Mouse (Mus musculus) hindbrain, embryonic 15.5 days (tissue): ENCODE data around the gene Samd4b. TPM values are rescaled to one million over a fixed set of nuclear protein-coding genes. Genes with fewer than 3 reads are reported as not detected.
A peak's percentile ranks its signal among the peaks of the same experiment; 100 is the strongest.

Source experiments
- ATAC-seq: fragments of 200-750 bp; cut with Nextera tagmentation; 2 replicates; pipeline ENCODE4 v1.8.0; 2017; ENCODE audit warnings: low read depth, moderate number of reproducible peaks, moderate TSS enrichment; ENCODE audit not compliant: low FRiP score
- H3K27ac ChIP-seq: fragments of 300-500 bp; sonication (generic); replicated peaks from 2 replicates; pipeline ENCODE4 v1.5.1; 2015; ENCODE audit warnings: mild to moderate bottlenecking, inconsistent platforms
- H3K27me3 ChIP-seq: fragments of 300-500 bp; sonication (generic); 2 replicates; pipeline ENCODE4 v1.6.1; 2015; ENCODE audit warnings: control low read depth, inconsistent platforms
- H3K36me3 ChIP-seq: fragments of 300-500 bp; sonication (generic); 2 replicates; pipeline ENCODE4 v1.6.1; 2015; ENCODE audit warnings: control low read depth, inconsistent platforms
- H3K4me1 ChIP-seq: fragments of 300-500 bp; sonication (generic); replicated peaks from 2 replicates; pipeline ENCODE4 v1.6.1; 2015; ENCODE audit warnings: control low read depth, inconsistent platforms
- H3K4me2 ChIP-seq: fragments of 300-500 bp; sonication (generic); 2 replicates; pipeline ENCODE4 v1.6.1; 2015; ENCODE audit warnings: moderate library complexity, mild to moderate bottlenecking, inconsistent platforms
- H3K4me3 ChIP-seq: fragments of 300-500 bp; sonication (generic); 2 replicates; pipeline ENCODE4 v1.5.1; 2015; ENCODE audit warnings: mild to moderate bottlenecking, inconsistent platforms
- H3K9ac ChIP-seq: fragments of 300-500 bp; sonication (generic); 2 replicates; pipeline ENCODE4 v1.6.1; 2015; ENCODE audit warnings: inconsistent platforms
- H3K9me3 ChIP-seq: fragments of 300-500 bp; sonication (generic); 2 replicates; pipeline ENCODE4 v1.6.1; 2016; ENCODE audit warnings: control low read depth, inconsistent platforms
- WGBS: fragments of 180-500 bp; shearing (Covaris S2); methylation state at CpG from one replicate; pipeline ENCODE4 v1.1.7; 2015; 5-methylcytosine and 5-hydroxymethylcytosine counted together
- polyA plus RNA-seq: library from polyadenylated mRNA; unstranded; fragments of >200 nt; fragmentation: Nextera tagmentation; extraction: Ambion mirVana; gene quantifications from 2 replicates; pipeline ENCODE4 v1.2.1, GENCODE M21; 2015

The Samd4b gene
- polyA plus RNA-seq, 1 experiment from 2014 or later: 28.1 TPM

- peak overlapping the region; percentile 73 for H3K4me2 ChIP-seq
- no peaks in the 10 kb centered on the region for H3K9me3 ChIP-seq
- peak overlapping the region; percentile 44 for H3K4me3 ChIP-seq
- H3K36me3 ChIP-seq: no peaks in the 10 kb centered on the region
- ATAC-seq: no peak
- H3K27ac ChIP-seq: peak overlapping the region; percentile 86
- peaks cover 50% of the 10 kb centered on the region for H3K4me1 ChIP-seq
- 5% methylated on average over 30 of the region's 30 CpGs for WGBS
- H3K27me3 ChIP-seq: no peaks in the 10 kb centered on the region
- peak overlapping the region; percentile 56 for H3K9ac ChIP-seq
Measured at GRCm38 (mm10) chr7:28376011-28376771, 221.8 kb downstream of the Samd4b start.

- peak overlapping the region; percentile 56 for H3K9ac ChIP-seq
- H3K4me3 ChIP-seq: peak overlapping the region; percentile 44
- H3K4me1 ChIP-seq: peaks cover 54% of the 10 kb centered on the region
- no peaks in the 10 kb centered on the region for H3K9me3 ChIP-seq
- WGBS: under 1% methylated on average over 36 of the region's 36 CpGs
- peak overlapping the region; percentile 73 for H3K4me2 ChIP-seq
- H3K27ac ChIP-seq: peak overlapping the region; percentile 86
- no peaks in the 10 kb centered on the region for H3K36me3 ChIP-seq
- ATAC-seq: peak; percentile 10
- H3K27me3 ChIP-seq: no peaks in the 10 kb centered on the region
Measured at GRCm38 (mm10) chr7:28375176-28375921, 222.6 kb downstream of the Samd4b start.

- Histone ChIP-seq H3K4me2 (no peak overlapping the region), H3K27me3 (no peaks in the 10 kb centered on the region), H3K9me3 (no peaks in the 10 kb centered on the region), H3K27ac (peak overlapping the region; percentile 86; the same call in 1 of the 2 replicates), H3K4me3 (no peak overlapping the region), H3K4me1 (peaks cover 61% of the 10 kb centered on the region), H3K9ac (no peak overlapping the region), H3K36me3 (no peaks in the 10 kb centered on the region)
- WGBS: 81% methylated on average over 10 of the region's 10 CpGs
- no peak for ATAC-seq
Measured at GRCm38 (mm10) chr7:28374647-28375046, 223.3 kb downstream of the Samd4b start.

- Histone ChIP-seq H3K27ac (peak overlapping the region; percentile 92; the same call in 1 of the 2 replicates), H3K4me2 (no peak overlapping the region), H3K36me3 (no peaks in the 10 kb centered on the region), H3K9ac (no peak overlapping the region), H3K4me1 (peaks cover 56% of the 10 kb centered on the region), H3K27me3 (no peaks in the 10 kb centered on the region), H3K9me3 (no peaks in the 10 kb centered on the region), H3K4me3 (no peak overlapping the region)
- WGBS: 89% methylated on average over 7 of the region's 7 CpGs
- ATAC-seq: no peak
Measured at GRCm38 (mm10) chr7:28373891-28374495, 224.0 kb downstream of the Samd4b start.

GRCm38 (mm10) chr7:28373131-28373581, 224.8 kb downstream of the Samd4b start:
- Histone ChIP-seq H3K9ac (0 out of 2 replicates have a peak overlapping the region, but pooled peaks have one; percentile 75), H3K4me3 (peak overlapping the region; percentile 83)

GRCm38 (mm10) chr7:28372251-28373108, 225.5 kb downstream of the Samd4b start, which contains the start of gene Plekhg2:
Gene Plekhg2 (minus strand): TSS chr7:28372599.
- WGBS: under 1% methylated on average over 62 of the region's 66 CpGs
- Histone ChIP-seq H3K9ac (peak within 1 kb of the TSS; percentile 75), H3K36me3 (0 out of 2 replicates have a peak, but pooled peaks cover 3% of the 10 kb centered on the region), H3K4me1 (peaks cover 45% of the 10 kb centered on the region), H3K27me3 (no peaks in the 10 kb centered on the region), H3K4me2 (peak within 1 kb of the TSS; percentile 91), H3K4me3 (peak within 1 kb of the TSS; percentile 83), H3K9me3 (no peaks in the 10 kb centered on the region), H3K27ac (peak within 1 kb of the TSS; percentile 92)
- ATAC-seq: peak; percentile 87

More at GRCm38 (mm10) chr7:28373131-28373581, 224.8 kb downstream of the Samd4b start:
- peak overlapping the region; percentile 92 for H3K27ac ChIP-seq
- H3K4me2 ChIP-seq: peak overlapping the region; percentile 91
- peak; percentile 27 for ATAC-seq
- no peaks in the 10 kb centered on the region for H3K27me3 ChIP-seq
- H3K36me3 ChIP-seq: no peaks in the 10 kb centered on the region
- peaks cover 51% of the 10 kb centered on the region for H3K4me1 ChIP-seq
- H3K9me3 ChIP-seq: no peaks in the 10 kb centered on the region
- 1% methylated on average over 9 of the region's 9 CpGs for WGBS

- peak overlapping the region; percentile 92 for H3K27ac ChIP-seq
- WGBS: 1% methylated on average over 35 of the region's 43 CpGs
- peak overlapping the region; percentile 83 for H3K4me3 ChIP-seq
- no peaks in the 10 kb centered on the region for H3K27me3 ChIP-seq
- 0 out of 2 replicates have a peak, but pooled peaks cover 3% of the 10 kb centered on the region for H3K36me3 ChIP-seq
- peak overlapping the region; percentile 75 for H3K9ac ChIP-seq
- H3K4me2 ChIP-seq: peak overlapping the region; percentile 91
- no peak for ATAC-seq
- peaks cover 36% of the 10 kb centered on the region for H3K4me1 ChIP-seq
- H3K9me3 ChIP-seq: no peaks in the 10 kb centered on the region
Measured at GRCm38 (mm10) chr7:28371514-28371989, 226.4 kb downstream of the Samd4b start.

- H3K9me3 ChIP-seq: no peaks in the 10 kb centered on the region
- no peak for ATAC-seq
- peak overlapping the region; percentile 83 for H3K4me3 ChIP-seq
- 8% methylated on average over 11 of the region's 11 CpGs for WGBS
- H3K4me2 ChIP-seq: peak overlapping the region; percentile 91
- peaks cover 31% of the 10 kb centered on the region for H3K4me1 ChIP-seq
- 0 out of 2 replicates have a peak, but pooled peaks cover 3% of the 10 kb centered on the region for H3K36me3 ChIP-seq
- peak overlapping the region; percentile 92 for H3K27ac ChIP-seq
- H3K9ac ChIP-seq: peak overlapping the region; percentile 75
- no peaks in the 10 kb centered on the region for H3K27me3 ChIP-seq
Measured at GRCm38 (mm10) chr7:28370977-28371513, 226.9 kb downstream of the Samd4b start.

- Histone ChIP-seq H3K27ac (no peak overlapping the region), H3K9me3 (no peaks in the 10 kb centered on the region), H3K9ac (no peak overlapping the region), H3K4me3 (peak overlapping the region; percentile 83; the same call in 1 of the 2 replicates), H3K4me1 (peaks cover 22% of the 10 kb centered on the region), H3K36me3 (0 out of 2 replicates have a peak, but pooled peaks cover 3% of the 10 kb centered on the region), H3K27me3 (no peaks in the 10 kb centered on the region), H3K4me2 (peak overlapping the region; percentile 91)
- no peak for ATAC-seq
- 93% methylated on average over 14 of the region's 14 CpGs for WGBS
Measured at GRCm38 (mm10) chr7:28370051-28370450, 227.9 kb downstream of the Samd4b start.

GRCm38 (mm10) chr7:28368276-28368920, 229.5 kb downstream of the Samd4b start:
- Histone ChIP-seq H3K27ac (no peak overlapping the region), H3K4me1 (peaks cover 21% of the 10 kb centered on the region), H3K9me3 (no peaks in the 10 kb centered on the region), H3K36me3 (0 out of 2 replicates have a peak, but pooled peaks cover 3% of the 10 kb centered on the region), H3K9ac (no peak overlapping the region), H3K4me3 (no peak overlapping the region), H3K4me2 (no peak overlapping the region), H3K27me3 (no peaks in the 10 kb centered on the region)
- 91% methylated on average over 16 of the region's 16 CpGs for WGBS
- no peak for ATAC-seq
